Mouse (Mus musculus) midbrain, embryonic 11.5 days (tissue): ENCODE measurements at regions not wholly inside any gene's neighbourhood (a gene's known extent, or its start where the extent isn't known, plus 50 kb on each side); places are given as distances from the start of the nearest gene placed in this dataset.

Source experiments
- ATAC-seq: fragments of 200-750 bp; cut with Nextera tagmentation; 2 replicates; pipeline ENCODE4 v1.8.0; 2017; ENCODE audit warnings: moderate TSS enrichment, moderate library complexity; ENCODE audit not compliant: low FRiP score
- DNase-seq: peaks from one replicate; pipeline ENCODE4 v3.0.0; 2015; ENCODE audit warnings: low spot score; ENCODE audit errors: missing footprints
- H3K27ac ChIP-seq: fragments of 300-500 bp; sonication (generic); 2 replicates; pipeline ENCODE4 v1.5.1; 2014; ENCODE audit warnings: low read depth, low read length
- H3K27me3 ChIP-seq: fragments of 300-500 bp; sonication (generic); 2 replicates; pipeline ENCODE4 v1.6.1; 2014; ENCODE audit warnings: mild to moderate bottlenecking, low read length, moderate library complexity, mixed read lengths; ENCODE audit not compliant: control insufficient read depth, insufficient read depth
- H3K36me3 ChIP-seq: fragments of 300-500 bp; sonication (generic); 2 replicates; pipeline ENCODE4 v1.6.1; 2014; ENCODE audit warnings: mild to moderate bottlenecking, low read length, moderate library complexity, mixed read lengths; ENCODE audit not compliant: control insufficient read depth, insufficient read depth
- H3K4me1 ChIP-seq: fragments of 300-500 bp; sonication (generic); 2 replicates; pipeline ENCODE4 v1.6.1; 2014; ENCODE audit warnings: low read length; ENCODE audit not compliant: control insufficient read depth, insufficient read depth
- H3K4me2 ChIP-seq: fragments of 300-500 bp; sonication (generic); 2 replicates; pipeline ENCODE4 v1.6.1; 2014; ENCODE audit warnings: mild to moderate bottlenecking, moderate library complexity
- H3K4me3 ChIP-seq: fragments of 300-500 bp; sonication (generic); 2 replicates; pipeline ENCODE4 v1.5.1; 2014; ENCODE audit warnings: low read depth, low read length
- H3K9ac ChIP-seq: fragments of 300-500 bp; sonication (generic); 2 replicates; pipeline ENCODE4 v1.6.1; 2014; ENCODE audit warnings: low read length
- H3K9me3 ChIP-seq: fragments of 300-500 bp; sonication (generic); 2 replicates; pipeline ENCODE4 v1.6.1; 2016; ENCODE audit warnings: low read length; ENCODE audit not compliant: control insufficient read depth
- WGBS: fragments of 180-500 bp; shearing (Covaris S2); extraction: QIAGEN DNeasy Blood & Tissue Kit; methylation state at CpG from one replicate; pipeline ENCODE4 v1.1.7; 2014; 5-methylcytosine and 5-hydroxymethylcytosine counted together

DNA sequence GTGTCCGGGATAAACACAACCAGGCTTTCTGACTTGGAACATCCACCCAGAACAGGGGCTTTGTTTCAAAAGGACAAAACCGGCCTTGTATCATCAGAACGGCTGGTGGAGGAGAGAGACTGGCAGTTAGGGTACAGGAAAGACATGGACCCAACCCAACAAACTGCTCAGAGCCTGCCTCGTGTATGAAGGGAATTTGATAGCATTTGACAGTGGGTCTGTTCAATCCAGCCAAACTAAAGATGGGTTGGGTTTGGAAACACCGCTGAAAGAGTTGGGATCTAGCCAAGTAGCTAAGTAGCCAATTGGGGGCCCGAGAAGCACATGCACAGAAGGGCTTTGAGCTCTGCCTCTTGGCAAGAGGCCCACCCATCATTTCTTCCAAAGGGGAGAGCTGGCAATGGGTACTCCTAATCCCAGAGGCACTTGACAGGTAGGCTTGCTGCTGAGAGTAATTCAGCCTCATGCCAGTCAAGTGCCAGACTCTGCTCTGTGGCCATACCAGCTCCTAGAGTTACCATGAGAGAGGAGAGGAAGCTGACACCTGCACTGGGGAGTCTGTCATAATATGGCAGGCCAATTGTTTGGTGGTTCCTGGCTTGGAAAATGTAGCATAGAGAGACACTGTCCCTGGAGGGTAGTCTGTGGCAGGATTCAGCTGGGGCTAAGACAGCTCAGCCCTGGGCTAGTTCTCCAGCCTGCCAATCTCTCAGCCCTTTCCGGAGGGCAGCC, 231.1 kb upstream of the Slc24a2 start:
- WGBS = 78% methylated on average over 7 of the region's 7 CpGs

DNA sequence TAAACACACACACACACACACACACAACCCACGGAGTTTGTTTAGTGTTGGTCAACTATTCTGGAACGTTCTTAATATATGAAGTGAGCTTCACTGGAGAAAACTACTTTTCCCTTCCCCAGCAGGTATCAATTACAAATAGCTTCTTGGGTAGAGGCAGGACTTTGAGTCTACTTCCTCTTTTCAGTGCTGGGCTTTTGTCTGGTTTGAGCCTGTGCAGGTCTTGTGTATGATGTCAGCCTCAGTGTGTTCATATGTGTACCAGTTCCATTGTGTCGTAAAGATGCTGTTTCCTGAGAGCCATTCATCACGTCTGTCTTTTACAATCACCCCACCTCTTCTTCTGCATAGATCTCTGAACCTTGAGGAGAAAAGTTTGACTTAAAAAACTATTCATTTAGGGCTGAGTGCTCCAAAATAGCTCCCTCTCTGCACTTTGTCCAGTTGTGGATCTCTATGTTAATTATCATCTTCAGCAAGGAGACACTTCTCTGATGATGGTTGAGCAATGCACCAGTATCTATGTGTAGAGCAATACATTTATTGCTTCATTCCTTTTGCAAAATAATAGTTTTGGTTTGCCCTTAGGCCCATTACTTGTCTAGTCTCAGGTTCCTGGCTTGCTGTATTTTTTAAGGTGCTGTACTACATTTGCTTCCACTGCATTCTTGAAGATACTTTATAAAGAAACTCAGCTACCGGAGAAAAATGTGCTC, 225.7 kb upstream of the Slc24a2 start:
- Histone ChIP-seq H3K4me1 (no peaks in the 10 kb centered on the region), H3K9me3 (no peaks in the 10 kb centered on the region), H3K27ac (no peak overlapping the region), H3K4me2 (no peak overlapping the region), H3K4me3 (no peak overlapping the region), H3K9ac (no peak overlapping the region), H3K27me3 (no peaks in the 10 kb centered on the region), H3K36me3 (no peaks in the 10 kb centered on the region)
- WGBS = 90% methylated on average over 5 of the region's 5 CpGs
- no peak for DNase-seq
- no peak for ATAC-seq

More for the DNA sequence above, 231.1 kb upstream of the Slc24a2 start:
- ATAC-seq = no peak
- H3K27me3 ChIP-seq = no peaks in the 10 kb centered on the region
- no peak for DNase-seq
- H3K9me3 ChIP-seq = no peaks in the 10 kb centered on the region
- no peak overlapping the region for H3K27ac ChIP-seq
- H3K9ac ChIP-seq = no peak overlapping the region
- no peak overlapping the region for H3K4me3 ChIP-seq
- H3K36me3 ChIP-seq = no peaks in the 10 kb centered on the region
- H3K4me2 ChIP-seq = no peak overlapping the region
- H3K4me1 ChIP-seq = no peaks in the 10 kb centered on the region

DNA sequence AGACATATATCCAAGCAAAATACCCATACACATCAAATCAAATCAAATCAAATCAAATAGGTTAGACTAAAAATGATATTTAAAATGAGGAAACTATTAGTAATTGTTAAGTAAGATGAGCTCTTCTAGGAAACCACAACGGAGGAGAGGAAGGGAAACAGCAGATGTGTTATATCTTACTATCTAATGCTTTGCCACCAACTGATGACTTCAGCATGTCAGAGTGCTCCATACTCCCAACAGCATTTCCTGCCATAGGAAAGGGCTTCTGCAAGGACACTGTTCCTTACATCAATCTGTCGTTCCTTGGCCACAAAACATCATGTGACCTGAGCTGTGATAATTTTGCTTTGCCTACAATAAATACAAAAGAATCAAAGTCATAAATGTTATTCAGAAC, 221.8 kb upstream of the Slc24a2 start:
- Histone ChIP-seq H3K27ac (no peak overlapping the region), H3K9me3 (no peaks in the 10 kb centered on the region), H3K4me3 (no peak overlapping the region), H3K4me1 (no peaks in the 10 kb centered on the region), H3K9ac (no peak overlapping the region), H3K27me3 (no peaks in the 10 kb centered on the region), H3K4me2 (no peak overlapping the region), H3K36me3 (no peaks in the 10 kb centered on the region)
- DNase-seq (no peak), ATAC-seq (no peak)
- WGBS = 79% methylated on average over 2 of the region's 2 CpGs

DNA sequence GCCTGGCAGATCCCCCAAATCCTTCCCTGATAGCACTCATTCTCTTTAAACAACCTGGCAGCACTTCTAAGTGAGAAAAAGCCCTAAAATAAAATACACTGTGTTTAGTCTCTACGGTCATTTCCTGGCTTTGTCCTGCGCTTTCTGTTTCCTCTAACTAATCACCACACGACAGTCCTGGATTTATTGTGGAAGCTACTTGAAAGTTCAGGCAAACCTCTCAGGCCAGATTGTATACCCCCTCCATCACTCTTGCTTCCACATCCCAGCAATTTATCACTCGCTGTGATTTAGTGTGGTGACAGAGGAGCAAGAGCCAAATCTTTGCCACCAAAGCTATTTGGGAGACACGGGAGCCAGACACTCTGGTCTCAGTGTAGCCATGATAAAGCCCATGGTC, 221.0 kb upstream of the Slc24a2 start:
- 78% methylated on average over 5 of the region's 5 CpGs for WGBS
- no peak overlapping the region for H3K27ac ChIP-seq
- H3K36me3 ChIP-seq = no peaks in the 10 kb centered on the region
- no peak overlapping the region for H3K4me2 ChIP-seq
- no peak overlapping the region for H3K9ac ChIP-seq
- H3K27me3 ChIP-seq = no peaks in the 10 kb centered on the region
- no peaks in the 10 kb centered on the region for H3K9me3 ChIP-seq
- H3K4me3 ChIP-seq = no peak overlapping the region
- H3K4me1 ChIP-seq = no peaks in the 10 kb centered on the region
- ATAC-seq (no peak), DNase-seq (no peak)

DNA sequence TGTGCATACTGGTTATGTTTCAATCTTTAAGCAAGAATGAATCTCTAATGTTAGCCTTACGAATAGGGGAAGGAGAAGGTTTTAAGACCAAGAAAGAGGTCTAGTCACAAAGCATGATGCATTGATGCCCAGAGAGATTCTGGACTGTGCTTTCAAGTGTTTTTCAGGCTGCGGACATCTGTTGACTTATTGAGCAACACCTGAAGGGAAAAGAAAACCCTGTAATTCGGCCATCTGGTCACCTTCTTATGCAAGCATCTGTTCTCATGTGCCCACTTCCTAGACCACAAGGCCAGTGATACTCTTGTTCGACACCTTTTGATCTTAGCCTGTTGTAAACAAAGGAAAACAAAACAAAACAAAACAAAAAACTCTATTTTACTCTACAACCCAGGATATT, 218.1 kb upstream of the Slc24a2 start:
- Histone ChIP-seq H3K27ac (no peak overlapping the region), H3K4me2 (no peak overlapping the region), H3K27me3 (no peaks in the 10 kb centered on the region), H3K9me3 (no peaks in the 10 kb centered on the region), H3K36me3 (no peaks in the 10 kb centered on the region), H3K4me3 (no peak overlapping the region), H3K9ac (no peak overlapping the region), H3K4me1 (no peaks in the 10 kb centered on the region)
- WGBS = 83% methylated on average over 4 of the region's 4 CpGs
- ATAC-seq (no peak), DNase-seq (no peak)

DNA sequence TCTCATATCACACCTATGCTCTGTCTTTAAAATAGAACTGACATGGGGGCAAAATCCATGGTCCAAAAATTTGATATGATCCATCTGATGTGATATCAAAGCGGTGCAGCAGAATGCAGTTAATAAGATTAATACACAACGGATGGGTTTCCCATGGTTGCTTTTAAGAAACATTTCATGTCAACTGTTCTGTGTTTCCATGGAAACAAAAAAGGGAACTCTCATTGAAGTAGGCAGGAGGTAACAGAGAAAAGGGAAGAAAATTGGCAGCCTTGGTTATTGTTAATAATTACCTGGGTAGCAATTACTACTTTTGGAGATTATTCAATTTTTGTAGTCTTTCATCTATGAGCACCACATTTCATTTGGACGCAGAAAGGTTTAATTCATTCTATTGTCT, 216.6 kb upstream of the Slc24a2 start:
- H3K36me3 ChIP-seq = no peaks in the 10 kb centered on the region
- ATAC-seq = no peak
- H3K9me3 ChIP-seq = no peaks in the 10 kb centered on the region
- H3K9ac ChIP-seq = no peak overlapping the region
- no peak overlapping the region for H3K4me2 ChIP-seq
- H3K4me3 ChIP-seq = no peak overlapping the region
- no peaks in the 10 kb centered on the region for H3K4me1 ChIP-seq
- DNase-seq = no peak
- no peaks in the 10 kb centered on the region for H3K27me3 ChIP-seq
- WGBS = 71% methylated on average over 3 of the region's 3 CpGs
- H3K27ac ChIP-seq = no peak overlapping the region

DNA sequence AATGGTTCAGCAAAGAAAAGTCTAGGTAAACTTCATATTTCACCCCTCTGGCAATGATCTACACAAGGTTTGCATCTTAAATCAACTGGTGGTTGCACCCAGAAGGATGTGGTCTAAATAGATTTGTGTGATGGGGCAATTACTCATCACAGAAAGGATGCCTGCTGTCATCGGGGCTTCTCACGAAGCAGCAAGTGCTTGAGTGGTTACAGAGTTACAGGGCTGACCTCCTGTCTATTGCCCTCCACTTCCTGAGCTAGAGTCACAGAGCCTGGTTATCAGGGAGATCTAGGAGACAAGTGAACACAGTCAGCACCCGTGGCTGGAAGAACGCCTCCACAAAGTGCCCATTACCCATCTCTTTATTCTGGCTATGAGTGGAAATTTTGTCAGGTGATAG, 203.9 kb upstream of the Slc24a2 start:
- H3K4me1 ChIP-seq = no peaks in the 10 kb centered on the region
- H3K27ac ChIP-seq = no peak overlapping the region
- H3K9ac ChIP-seq = no peak overlapping the region
- 88% methylated on average over 4 of the region's 4 CpGs for WGBS
- no peak overlapping the region for H3K4me3 ChIP-seq
- no peaks in the 10 kb centered on the region for H3K9me3 ChIP-seq
- H3K27me3 ChIP-seq = no peaks in the 10 kb centered on the region
- no peak for ATAC-seq
- H3K4me2 ChIP-seq = no peak overlapping the region
- DNase-seq = no peak
- H3K36me3 ChIP-seq = no peaks in the 10 kb centered on the region

DNA sequence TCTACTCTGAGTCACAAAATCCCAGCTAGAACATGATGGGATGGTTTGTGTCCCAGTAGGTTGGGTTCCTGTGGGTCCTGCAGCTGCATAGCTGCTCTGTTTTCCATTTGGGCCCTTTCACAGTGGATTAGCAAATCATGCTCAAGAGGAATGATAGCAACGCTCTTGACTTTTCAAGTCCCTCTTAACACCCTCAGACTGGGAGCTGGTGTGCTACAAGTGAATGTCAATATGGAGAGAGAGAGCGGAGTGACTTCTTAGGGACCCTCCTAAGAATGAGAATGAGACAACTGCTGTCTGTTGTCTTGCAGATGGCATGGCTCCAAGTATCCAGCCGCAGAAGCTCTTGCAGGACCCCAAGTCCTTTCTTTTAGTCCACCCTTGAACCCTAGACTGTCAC, 198.1 kb upstream of the Slc24a2 start:
- no peak overlapping the region for H3K4me3 ChIP-seq
- no peak overlapping the region for H3K27ac ChIP-seq
- H3K9ac ChIP-seq = no peak overlapping the region
- no peaks in the 10 kb centered on the region for H3K9me3 ChIP-seq
- no peak for ATAC-seq
- 71% methylated on average over 3 of the region's 3 CpGs for WGBS
- H3K27me3 ChIP-seq = no peaks in the 10 kb centered on the region
- H3K4me1 ChIP-seq = no peaks in the 10 kb centered on the region
- DNase-seq = no peak
- no peaks in the 10 kb centered on the region for H3K36me3 ChIP-seq
- H3K4me2 ChIP-seq = no peak overlapping the region

DNA sequence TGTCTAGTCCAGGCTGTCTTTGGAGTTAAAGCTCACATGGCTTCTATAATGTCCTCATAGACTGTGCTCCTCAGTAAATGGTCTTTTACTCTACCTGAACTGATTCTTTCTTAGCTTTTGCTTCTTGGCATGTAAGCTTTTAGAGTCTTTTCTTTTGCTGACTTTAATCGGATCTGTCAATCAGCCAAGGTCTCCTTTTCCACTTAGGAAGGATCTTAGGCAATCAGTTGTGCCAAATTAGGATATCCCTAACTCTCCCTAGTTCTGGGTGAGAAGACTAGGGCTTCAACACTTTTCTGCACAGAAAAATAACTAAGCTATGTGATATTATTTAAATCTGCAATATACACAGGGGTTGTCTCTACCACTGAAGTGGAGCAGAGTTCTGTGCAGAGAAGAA, 193.8 kb upstream of the Slc24a2 start:
- H3K9ac ChIP-seq = no peak overlapping the region
- H3K4me3 ChIP-seq = no peak overlapping the region
- H3K9me3 ChIP-seq = no peaks in the 10 kb centered on the region
- WGBS = 86% methylated on average over 1 of the region's 1 CpGs
- H3K27me3 ChIP-seq = no peaks in the 10 kb centered on the region
- DNase-seq (no peak), ATAC-seq (no peak)
- H3K4me1 ChIP-seq = no peaks in the 10 kb centered on the region; the same call in 1 of the 2 replicates
- H3K36me3 ChIP-seq = no peaks in the 10 kb centered on the region
- no peak overlapping the region for H3K27ac ChIP-seq
- no peak overlapping the region for H3K4me2 ChIP-seq
